Mouse (Mus musculus) forebrain, embryonic 13.5 days (tissue): ENCODE data around the gene P2ry13. TPM values are rescaled to one million over a fixed set of nuclear protein-coding genes. Genes with fewer than 3 reads are reported as not detected.
A peak's percentile ranks its signal among the peaks of the same experiment; 100 is the strongest.

Source experiments
- ATAC-seq: fragments of 200-750 bp; cut with Nextera tagmentation; 2 replicates; pipeline ENCODE4 v1.8.0; 2017
- H3K27ac ChIP-seq: fragments of 300-500 bp; sonication (generic); 2 replicates; pipeline ENCODE4 v1.5.1; 2015; ENCODE audit warnings: inconsistent platforms, mild to moderate bottlenecking, moderate library complexity
- H3K27me3 ChIP-seq: fragments of 300-500 bp; sonication (generic); 2 replicates; pipeline ENCODE4 v1.6.1; 2015; ENCODE audit warnings: mild to moderate bottlenecking, inconsistent platforms
- H3K36me3 ChIP-seq: fragments of 300-500 bp; sonication (generic); 2 replicates; pipeline ENCODE4 v1.6.1; 2015; ENCODE audit warnings: mild to moderate bottlenecking, inconsistent platforms; ENCODE audit not compliant: poor library complexity, severe bottlenecking
- H3K4me1 ChIP-seq: fragments of 300-500 bp; sonication (generic); 2 replicates; pipeline ENCODE4 v1.6.1; 2015; ENCODE audit warnings: inconsistent platforms
- H3K4me2 ChIP-seq: fragments of 300-500 bp; sonication (generic); 2 replicates; pipeline ENCODE4 v1.6.1; 2015; ENCODE audit warnings: inconsistent platforms, mild to moderate bottlenecking, moderate library complexity
- H3K4me3 ChIP-seq: fragments of 300-500 bp; sonication (generic); 2 replicates; pipeline ENCODE4 v1.5.1; 2015; ENCODE audit warnings: mild to moderate bottlenecking, inconsistent platforms
- H3K9ac ChIP-seq: fragments of 300-500 bp; sonication (generic); 2 replicates; pipeline ENCODE4 v1.6.1; 2015; ENCODE audit warnings: mild to moderate bottlenecking, inconsistent platforms
- H3K9me3 ChIP-seq: fragments of 300-500 bp; sonication (generic); replicated peaks from 2 replicates; pipeline ENCODE4 v1.6.1; 2016; ENCODE audit warnings: inconsistent platforms
- WGBS: fragments of 180-500 bp; shearing (Covaris S2); methylation state at CpG from one replicate; pipeline ENCODE4 v1.1.7; 2015; 5-methylcytosine and 5-hydroxymethylcytosine counted together
- polyA plus RNA-seq: library from polyadenylated mRNA; unstranded; fragments of >200 nt; fragmentation: Nextera tagmentation; extraction: Ambion mirVana; gene quantifications from 2 replicates; pipeline ENCODE4 v1.2.1, GENCODE M21; 2015

The P2ry13 gene
- polyA plus RNA-seq, 1 experiment from 2014 or later = 1.2 TPM

DNA sequence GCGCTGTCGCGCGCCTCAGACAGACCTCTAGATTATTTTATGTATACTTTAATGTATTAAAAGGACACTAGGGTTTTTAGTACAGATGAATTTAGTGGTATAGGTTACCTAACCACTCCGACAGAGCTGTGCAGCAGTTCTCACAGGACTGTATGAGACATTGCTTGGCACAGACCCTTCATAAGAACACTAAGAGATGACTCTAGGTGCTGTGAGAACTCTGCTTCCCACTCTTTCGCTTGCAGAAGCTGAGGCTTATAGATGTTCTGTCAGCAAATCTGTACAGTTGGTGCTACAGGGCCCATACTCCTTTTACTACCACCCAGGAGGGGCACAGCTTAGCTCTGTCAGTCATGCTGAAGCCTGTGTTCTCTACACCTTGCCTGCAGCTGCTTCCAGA, 19.0 kb downstream of the P2ry13 start:
- no peak overlapping the region for H3K27ac ChIP-seq
- H3K4me2 ChIP-seq = no peak overlapping the region
- 97% methylated on average over 6 of the region's 6 CpGs for WGBS
- no peak overlapping the region for H3K4me3 ChIP-seq
- no peak overlapping the region for H3K9ac ChIP-seq
- H3K36me3 ChIP-seq = no peaks in the 10 kb centered on the region
- H3K9me3 ChIP-seq = no peaks in the 10 kb centered on the region
- no peak for ATAC-seq
- H3K27me3 ChIP-seq = no peaks in the 10 kb centered on the region
- H3K4me1 ChIP-seq = no peaks in the 10 kb centered on the region

DNA sequence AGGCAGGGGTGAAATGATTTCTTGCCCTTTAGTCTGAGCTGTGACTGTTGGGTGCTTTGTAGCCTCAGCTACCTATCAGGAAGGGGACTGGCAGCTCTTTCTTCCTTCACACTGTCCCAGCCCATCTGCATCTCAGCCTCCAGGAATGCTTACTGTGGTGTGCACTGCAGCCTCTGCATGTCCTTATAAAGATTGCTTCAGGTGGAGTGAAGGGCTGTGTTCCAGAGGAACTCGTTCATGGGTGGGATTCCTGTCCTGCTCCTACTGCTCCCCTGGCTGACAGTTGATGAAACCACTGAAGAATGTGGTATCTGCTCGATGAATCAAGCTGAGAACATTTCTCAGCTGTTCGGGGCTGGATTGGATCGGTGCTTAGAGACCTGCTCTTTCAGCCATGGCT, 23.3 kb downstream of the P2ry13 start:
- Histone ChIP-seq H3K4me2 (no peak overlapping the region), H3K4me1 (peaks cover under 1% of the 10 kb centered on the region; the same call in 1 of the 2 replicates), H3K9me3 (no peaks in the 10 kb centered on the region), H3K9ac (no peak overlapping the region), H3K27ac (no peak overlapping the region), H3K36me3 (no peaks in the 10 kb centered on the region), H3K27me3 (no peaks in the 10 kb centered on the region), H3K4me3 (no peak overlapping the region)
- no peak for ATAC-seq
- WGBS = 93% methylated on average over 4 of the region's 4 CpGs

DNA sequence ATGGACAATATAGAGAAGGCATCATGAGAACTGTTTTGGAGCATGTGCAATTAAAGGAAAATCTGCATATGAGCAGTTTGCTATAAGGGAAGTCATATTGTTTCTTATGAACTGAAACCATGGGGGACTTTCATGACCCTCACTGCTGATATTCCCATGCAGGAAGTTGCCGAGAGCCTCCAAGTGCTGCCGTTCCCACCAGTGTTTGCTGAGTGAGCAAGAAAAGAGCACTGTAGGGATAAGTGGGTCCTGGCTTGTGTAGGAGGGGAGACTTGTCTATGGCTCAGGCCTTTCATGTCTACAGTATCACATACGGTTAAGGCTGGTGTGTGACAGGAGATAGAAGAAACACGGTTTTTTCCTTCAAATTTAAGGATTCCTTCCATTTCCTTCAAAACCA, 25.0 kb downstream of the P2ry13 start:
- Histone ChIP-seq H3K4me3 (no peak overlapping the region), H3K27me3 (no peaks in the 10 kb centered on the region), H3K4me2 (no peak overlapping the region), H3K27ac (no peak overlapping the region), H3K9me3 (no peaks in the 10 kb centered on the region), H3K4me1 (peaks cover 7% of the 10 kb centered on the region), H3K9ac (no peak overlapping the region), H3K36me3 (no peaks in the 10 kb centered on the region)
- 89% methylated on average over 4 of the region's 4 CpGs for WGBS
- ATAC-seq = no peak

DNA sequence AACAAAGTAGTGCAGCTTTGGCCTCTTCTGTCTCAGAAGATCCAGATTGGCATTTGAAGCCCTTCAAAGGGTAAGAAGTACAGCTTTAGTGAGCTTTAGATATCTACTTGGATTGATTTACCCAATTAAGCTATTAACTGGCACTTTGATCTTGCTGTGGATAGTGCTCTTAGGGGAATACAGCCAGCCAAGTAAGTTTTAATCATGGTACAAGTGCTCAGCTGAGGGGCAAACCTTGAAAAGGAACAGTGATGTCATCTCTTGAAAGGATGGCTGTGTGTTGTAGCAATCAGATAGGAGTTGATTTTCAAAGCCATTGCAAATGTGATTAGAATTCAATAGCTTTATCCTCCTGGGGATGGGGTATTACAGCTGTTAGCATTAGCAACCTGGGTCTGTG, 28.6 kb downstream of the P2ry13 start:
- peaks cover 7% of the 10 kb centered on the region for H3K4me1 ChIP-seq
- no peak overlapping the region for H3K4me3 ChIP-seq
- no peak for ATAC-seq
- no peak overlapping the region for H3K9ac ChIP-seq
- H3K4me2 ChIP-seq = no peak overlapping the region
- no peaks in the 10 kb centered on the region for H3K27me3 ChIP-seq
- no peaks in the 10 kb centered on the region for H3K9me3 ChIP-seq
- H3K27ac ChIP-seq = no peak overlapping the region
- no peaks in the 10 kb centered on the region for H3K36me3 ChIP-seq

DNA sequence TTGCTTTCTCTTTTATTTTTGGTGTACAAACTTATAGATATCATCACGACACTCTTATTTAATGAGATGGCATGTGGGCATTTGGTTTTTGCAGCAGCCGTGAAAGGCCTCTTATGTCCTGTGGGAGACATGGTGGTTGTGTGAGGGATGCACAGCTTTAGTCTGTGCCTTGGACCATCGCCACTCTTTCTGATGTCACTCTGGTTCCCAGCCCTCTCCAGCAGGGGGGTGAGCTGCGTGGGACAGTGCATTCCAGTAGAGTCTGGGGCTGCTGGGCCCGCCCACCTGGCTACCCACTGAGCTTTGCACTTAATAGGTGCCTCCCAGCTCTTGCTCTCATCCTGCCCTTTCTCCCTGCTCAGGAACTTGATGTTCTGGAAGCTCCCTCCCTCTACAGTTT, 29.5 kb downstream of the P2ry13 start:
- 0 out of 2 replicates have a peak, but pooled peaks have one; percentile 8 for ATAC-seq
- no peak overlapping the region for H3K9ac ChIP-seq
- 55% methylated on average over 5 of the region's 5 CpGs for WGBS
- no peak overlapping the region for H3K4me2 ChIP-seq
- peaks cover 7% of the 10 kb centered on the region for H3K4me1 ChIP-seq
- no peaks in the 10 kb centered on the region for H3K9me3 ChIP-seq
- no peak overlapping the region for H3K4me3 ChIP-seq
- H3K27me3 ChIP-seq = no peaks in the 10 kb centered on the region
- H3K36me3 ChIP-seq = no peaks in the 10 kb centered on the region
- no peak overlapping the region for H3K27ac ChIP-seq

DNA sequence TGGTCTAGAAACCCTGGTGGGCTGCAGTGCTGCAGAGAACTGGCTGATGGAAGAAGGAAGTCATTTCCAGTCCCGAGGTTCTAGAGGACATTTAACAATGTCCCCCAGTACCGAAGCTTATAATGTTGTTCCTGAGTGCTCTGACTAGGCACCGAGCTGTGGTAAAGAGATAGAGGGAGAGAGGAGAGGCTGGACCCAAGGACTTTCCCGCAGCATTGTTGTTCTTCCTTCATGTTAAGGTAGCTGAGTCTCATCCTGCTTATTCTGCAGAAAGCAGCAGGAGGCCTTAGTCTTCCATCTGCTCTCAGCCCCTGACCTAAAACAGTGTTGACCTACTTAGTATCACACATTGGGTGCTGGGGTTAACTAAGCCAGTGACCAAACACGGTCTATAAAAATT, 33.8 kb downstream of the P2ry13 start:
- 76% methylated on average over 5 of the region's 5 CpGs for WGBS
- H3K4me2 ChIP-seq = no peak overlapping the region
- H3K36me3 ChIP-seq = no peaks in the 10 kb centered on the region
- H3K9me3 ChIP-seq = no peaks in the 10 kb centered on the region
- H3K4me3 ChIP-seq = no peak overlapping the region
- no peak overlapping the region for H3K9ac ChIP-seq
- no peak for ATAC-seq
- H3K27me3 ChIP-seq = no peaks in the 10 kb centered on the region
- no peak overlapping the region for H3K27ac ChIP-seq
- H3K4me1 ChIP-seq = peaks cover 2% of the 10 kb centered on the region; the same call in 1 of the 2 replicates

DNA sequence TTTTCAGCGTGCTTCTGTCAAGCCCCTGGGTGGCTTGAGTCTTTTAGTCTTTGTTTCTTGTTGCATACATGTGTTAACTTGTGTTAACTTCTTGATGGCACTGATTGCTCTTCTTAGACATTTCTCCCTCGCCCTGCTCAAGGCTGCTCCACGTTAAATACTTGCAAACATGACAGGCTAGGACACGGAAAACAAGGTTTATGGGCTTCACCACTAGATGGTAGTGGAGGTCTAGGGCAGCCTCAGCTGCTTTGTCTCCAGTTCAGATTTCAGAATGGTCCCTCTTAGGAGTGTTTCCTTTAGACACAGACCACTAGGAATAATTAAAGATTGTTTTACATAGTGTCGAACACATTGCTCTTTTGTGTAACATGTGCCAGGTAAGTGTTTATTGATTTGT, 35.4 kb downstream of the P2ry13 start:
- ATAC-seq = peak; percentile 84
- Histone ChIP-seq H3K27me3 (no peaks in the 10 kb centered on the region), H3K9me3 (no peaks in the 10 kb centered on the region), H3K9ac (no peak overlapping the region), H3K4me2 (no peak overlapping the region), H3K36me3 (no peaks in the 10 kb centered on the region), H3K27ac (no peak overlapping the region), H3K4me3 (no peak overlapping the region), H3K4me1 (no peaks in the 10 kb centered on the region)
- 39% methylated on average over 5 of the region's 5 CpGs for WGBS

DNA sequence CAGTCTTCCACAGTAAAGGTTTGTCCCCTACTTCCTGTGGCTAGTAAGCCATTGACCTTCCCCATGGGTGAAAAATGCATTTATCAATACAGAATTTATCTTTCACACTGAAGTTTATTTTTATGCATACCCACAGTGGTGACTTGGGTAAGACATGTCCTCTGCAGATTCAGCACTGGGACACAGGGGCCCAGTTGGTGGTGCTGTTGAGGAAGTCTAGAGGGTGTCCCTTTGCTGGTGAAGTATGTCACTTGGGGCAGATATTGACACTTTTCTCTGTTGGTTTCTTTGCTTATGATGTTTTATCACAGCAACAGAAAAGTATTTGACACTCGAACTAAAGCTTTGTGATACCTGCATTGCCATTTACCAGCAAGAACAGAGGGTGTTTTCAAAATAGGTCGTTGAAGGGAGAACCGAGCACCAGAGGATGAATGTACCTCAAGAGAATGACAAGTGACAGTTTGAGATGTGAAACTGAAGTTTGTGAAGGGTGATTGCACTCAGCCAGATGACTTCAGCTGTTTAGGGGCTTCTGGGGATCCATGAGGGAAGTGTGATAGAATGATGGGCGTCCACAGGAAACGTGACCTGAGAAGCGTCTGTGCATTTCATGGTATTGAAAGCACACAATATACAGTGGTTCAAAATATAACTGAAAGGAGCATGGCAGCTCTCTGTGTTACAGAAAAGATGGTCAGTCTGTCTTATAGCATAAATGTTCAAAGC, 36.1 kb downstream of the P2ry13 start:
- Histone ChIP-seq H3K4me1 (no peaks in the 10 kb centered on the region), H3K27ac (no peak overlapping the region), H3K4me2 (no peak overlapping the region), H3K9ac (no peak overlapping the region), H3K9me3 (no peaks in the 10 kb centered on the region), H3K36me3 (no peaks in the 10 kb centered on the region), H3K27me3 (no peaks in the 10 kb centered on the region), H3K4me3 (no peak overlapping the region)
- no peak for ATAC-seq
- whole genome bisulfite sequencing = 81% methylated on average over 6 of the region's 6 CpGs

DNA sequence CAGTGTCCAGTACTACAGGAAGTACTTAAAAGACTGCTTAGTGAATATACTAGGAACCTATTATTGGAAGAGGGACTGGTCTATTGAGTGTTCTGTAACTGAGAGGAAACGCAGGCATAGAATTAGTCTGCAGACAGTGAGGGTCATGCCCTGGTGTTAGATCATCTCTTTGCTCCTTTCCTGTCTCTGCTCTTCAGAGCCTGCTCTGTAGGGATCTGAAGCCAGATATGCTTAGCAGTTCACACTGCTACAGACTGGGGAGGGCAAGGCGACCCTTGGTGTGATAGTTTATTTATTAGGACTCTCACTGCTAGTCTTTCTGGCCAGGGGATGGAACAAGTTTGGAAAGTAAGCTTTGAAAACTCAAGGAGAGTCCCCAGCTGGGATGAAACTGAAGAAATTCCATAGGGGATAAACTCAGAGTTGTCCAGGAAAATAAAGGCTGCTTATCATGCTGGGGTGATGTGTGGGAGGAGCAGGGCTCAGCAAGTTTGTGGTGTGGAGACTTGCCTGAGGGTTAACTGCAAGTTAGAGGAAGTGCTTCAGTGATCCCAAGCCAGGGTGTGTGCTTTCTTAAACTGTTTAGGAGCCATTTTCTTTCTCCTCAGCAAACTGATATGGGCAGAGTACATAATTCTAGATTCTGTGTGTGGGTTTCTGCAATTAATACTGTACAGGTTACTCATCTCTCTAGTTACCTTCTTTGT, 40.6 kb downstream of the P2ry13 start:
- Histone ChIP-seq H3K36me3 (no peaks in the 10 kb centered on the region), H3K9ac (no peak overlapping the region), H3K4me2 (no peak overlapping the region), H3K4me1 (no peaks in the 10 kb centered on the region), H3K9me3 (no peaks in the 10 kb centered on the region), H3K27ac (no peak overlapping the region), H3K27me3 (no peaks in the 10 kb centered on the region), H3K4me3 (no peak overlapping the region)
- ATAC-seq = no peak
- 69% methylated on average over 2 of the region's 2 CpGs for WGBS

DNA sequence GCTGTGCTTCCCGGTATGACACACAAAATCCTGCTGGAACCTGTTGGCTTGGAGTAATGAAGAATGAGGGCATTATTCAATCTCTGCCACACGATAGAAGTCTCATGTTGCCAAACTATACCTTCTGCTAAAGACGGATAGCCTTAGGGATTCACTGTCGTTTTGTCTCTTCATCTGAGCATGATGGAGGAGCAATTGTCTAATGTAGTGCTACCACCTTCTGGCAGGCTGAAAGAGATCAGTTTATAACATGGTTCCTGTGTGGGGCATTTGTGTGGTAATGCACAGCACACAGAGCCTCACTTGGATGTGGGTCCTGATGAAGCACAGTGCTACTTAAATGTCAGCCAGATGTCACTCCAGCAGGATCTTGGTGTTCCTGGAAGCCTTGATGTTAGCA, 41.5 kb downstream of the P2ry13 start:
- H3K27me3 ChIP-seq = no peaks in the 10 kb centered on the region
- H3K9ac ChIP-seq = no peak overlapping the region
- ATAC-seq = no peak
- no peak overlapping the region for H3K4me2 ChIP-seq
- H3K4me3 ChIP-seq = no peak overlapping the region
- no peak overlapping the region for H3K27ac ChIP-seq
- no peaks in the 10 kb centered on the region for H3K4me1 ChIP-seq
- H3K36me3 ChIP-seq = no peaks in the 10 kb centered on the region
- WGBS = 88% methylated on average over 4 of the region's 4 CpGs
- no peaks in the 10 kb centered on the region for H3K9me3 ChIP-seq

DNA sequence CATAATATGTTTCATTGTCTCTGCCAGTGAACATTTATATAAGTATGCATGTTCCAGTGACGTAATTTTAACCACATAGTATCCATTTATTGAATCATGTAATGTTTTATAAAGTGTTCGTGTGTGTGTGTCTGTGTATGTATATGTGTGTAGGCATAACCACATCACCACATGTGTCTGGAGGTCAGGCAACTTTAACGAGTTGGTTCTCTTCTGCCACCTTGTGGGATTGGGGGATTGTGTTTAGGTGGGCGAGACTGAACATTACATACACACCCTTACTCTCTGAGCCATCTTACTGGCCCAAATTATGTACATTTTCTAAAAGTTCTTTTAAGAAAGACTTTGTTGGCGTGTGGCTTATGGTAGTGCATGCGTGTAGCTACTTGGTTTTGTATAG, 42.2 kb downstream of the P2ry13 start:
- WGBS = 92% methylated on average over 6 of the region's 6 CpGs
- no peak for ATAC-seq
- H3K27me3 ChIP-seq = no peaks in the 10 kb centered on the region

DNA sequence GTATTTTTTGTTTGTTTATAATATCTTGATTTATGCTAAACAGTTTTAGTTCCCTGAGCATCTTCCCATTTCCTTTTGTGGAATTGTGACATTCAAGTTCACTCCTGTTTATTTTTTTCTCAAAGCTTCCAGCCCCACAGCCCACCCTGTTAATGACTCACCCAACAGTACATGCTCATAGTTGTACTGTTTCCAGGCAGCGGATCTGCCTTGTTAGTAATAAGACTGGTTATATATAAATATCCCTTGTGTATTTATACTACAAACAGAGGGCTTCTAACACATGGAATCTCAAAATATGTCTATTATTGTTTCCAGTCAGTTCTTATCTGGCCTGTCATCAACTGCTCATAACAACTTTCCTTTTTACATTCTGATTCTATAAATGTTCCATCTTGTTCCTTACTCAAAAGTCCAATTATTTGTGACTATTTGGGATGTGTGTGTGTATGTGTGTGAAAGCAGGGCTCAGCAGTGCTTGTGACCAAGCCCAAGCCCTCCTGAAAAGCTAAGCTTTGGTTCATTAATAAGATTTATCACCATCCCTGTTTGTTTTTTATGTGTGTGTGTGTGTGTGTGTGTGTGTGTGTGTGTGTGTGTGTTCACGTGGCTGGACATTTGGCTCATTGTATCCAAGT, 43.1 kb downstream of the P2ry13 start:
- no peaks in the 10 kb centered on the region for H3K36me3 ChIP-seq
- H3K4me3 ChIP-seq = no peak overlapping the region
- H3K27me3 ChIP-seq = no peaks in the 10 kb centered on the region
- no peaks in the 10 kb centered on the region for H3K4me1 ChIP-seq
- H3K9me3 ChIP-seq = no peaks in the 10 kb centered on the region
- H3K27ac ChIP-seq = no peak overlapping the region
- WGBS = 82% methylated on average over 2 of the region's 2 CpGs
- H3K4me2 ChIP-seq = no peak overlapping the region
- ATAC-seq = no peak
- no peak overlapping the region for H3K9ac ChIP-seq

More for the DNA sequence above, 42.2 kb downstream of the P2ry13 start:
- no peak overlapping the region for H3K27ac ChIP-seq
- H3K4me2 ChIP-seq = no peak overlapping the region
- no peaks in the 10 kb centered on the region for H3K4me1 ChIP-seq
- H3K9ac ChIP-seq = no peak overlapping the region
- no peaks in the 10 kb centered on the region for H3K9me3 ChIP-seq
- no peak overlapping the region for H3K4me3 ChIP-seq
- no peaks in the 10 kb centered on the region for H3K36me3 ChIP-seq
